Mouse (Mus musculus) forebrain, embryonic 13.5 days (tissue): ENCODE data around the gene Selenom. TPM values are rescaled to one million over a fixed set of nuclear protein-coding genes. Genes with fewer than 3 reads are reported as not detected.

Experiments used
- ATAC-seq: fragments of 200-750 bp; cut with Nextera tagmentation; 2 replicates; pipeline ENCODE4 v1.8.0; 2017
- H3K27ac ChIP-seq: fragments of 300-500 bp; sonication (generic); 2 replicates; pipeline ENCODE4 v1.5.1; 2015; ENCODE audit warnings: inconsistent platforms, mild to moderate bottlenecking, moderate library complexity
- H3K27me3 ChIP-seq: fragments of 300-500 bp; sonication (generic); 2 replicates; pipeline ENCODE4 v1.6.1; 2015; ENCODE audit warnings: mild to moderate bottlenecking, inconsistent platforms
- H3K36me3 ChIP-seq: fragments of 300-500 bp; sonication (generic); 2 replicates; pipeline ENCODE4 v1.6.1; 2015; ENCODE audit warnings: mild to moderate bottlenecking, inconsistent platforms; ENCODE audit not compliant: poor library complexity, severe bottlenecking
- H3K4me1 ChIP-seq: fragments of 300-500 bp; sonication (generic); 2 replicates; pipeline ENCODE4 v1.6.1; 2015; ENCODE audit warnings: inconsistent platforms
- H3K4me2 ChIP-seq: fragments of 300-500 bp; sonication (generic); 2 replicates; pipeline ENCODE4 v1.6.1; 2015; ENCODE audit warnings: inconsistent platforms, mild to moderate bottlenecking, moderate library complexity
- H3K4me3 ChIP-seq: fragments of 300-500 bp; sonication (generic); 2 replicates; pipeline ENCODE4 v1.5.1; 2015; ENCODE audit warnings: mild to moderate bottlenecking, inconsistent platforms
- H3K9ac ChIP-seq: fragments of 300-500 bp; sonication (generic); 2 replicates; pipeline ENCODE4 v1.6.1; 2015; ENCODE audit warnings: mild to moderate bottlenecking, inconsistent platforms
- H3K9me3 ChIP-seq: fragments of 300-500 bp; sonication (generic); replicated peaks from 2 replicates; pipeline ENCODE4 v1.6.1; 2016; ENCODE audit warnings: inconsistent platforms
- WGBS: fragments of 180-500 bp; shearing (Covaris S2); methylation state at CpG from one replicate; pipeline ENCODE4 v1.1.7; 2015; 5-methylcytosine and 5-hydroxymethylcytosine counted together
- polyA plus RNA-seq: library from polyadenylated mRNA; unstranded; fragments of >200 nt; fragmentation: Nextera tagmentation; extraction: Ambion mirVana; gene quantifications from 2 replicates; pipeline ENCODE4 v1.2.1, GENCODE M21; 2015

Gene Selenom
- polyA plus RNA-seq, 1 experiment from 2014 or later, result 30.3 TPM

DNA sequence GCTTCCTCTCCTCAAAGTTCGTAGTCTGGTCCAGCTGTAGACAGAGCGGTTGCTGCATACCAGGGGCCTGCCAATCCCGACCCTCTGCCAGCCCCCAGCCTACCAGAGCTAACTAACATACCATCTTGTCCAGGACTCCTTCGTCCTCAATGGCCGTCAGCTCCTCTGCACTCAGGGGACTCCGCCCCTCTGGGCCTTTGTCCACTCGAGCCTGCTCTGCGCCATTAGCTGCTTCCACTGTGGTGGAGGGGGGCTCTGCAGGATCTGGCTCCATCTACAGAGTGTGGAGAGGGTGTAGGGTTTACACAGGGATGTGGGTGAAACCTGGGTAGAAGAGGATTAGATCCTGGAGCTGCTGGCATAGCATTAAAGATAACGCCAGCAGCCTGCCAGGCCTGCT, 11.7 kb downstream of the Selenom start:
- WGBS, result 82% methylated on average over 9 of the region's 9 CpGs
- Histone ChIP-seq H3K4me3 (no peak overlapping the region), H3K27me3 (no peaks in the 10 kb centered on the region), H3K4me2 (no peak overlapping the region), H3K9me3 (no peaks in the 10 kb centered on the region), H3K27ac (no peak overlapping the region), H3K4me1 (no peaks in the 10 kb centered on the region), H3K36me3 (peaks cover 78% of the 10 kb centered on the region), H3K9ac (no peak overlapping the region)
- ATAC-seq, result no peak

- H3K36me3 ChIP-seq, result peaks cover 78% of the 10 kb centered on the region
- no peak overlapping the region for H3K27ac ChIP-seq
- 91% methylated on average over 24 of the region's 24 CpGs for WGBS
- no peaks in the 10 kb centered on the region for H3K4me1 ChIP-seq
- H3K4me3 ChIP-seq, result no peak overlapping the region
- no peaks in the 10 kb centered on the region for H3K9me3 ChIP-seq
- no peak for ATAC-seq
- no peaks in the 10 kb centered on the region for H3K27me3 ChIP-seq
- no peak overlapping the region for H3K4me2 ChIP-seq
- no peak overlapping the region for H3K9ac ChIP-seq
Observed at GRCm38 (mm10) chr11:3526979-3527738, 12.7 kb downstream of the Selenom start.

DNA sequence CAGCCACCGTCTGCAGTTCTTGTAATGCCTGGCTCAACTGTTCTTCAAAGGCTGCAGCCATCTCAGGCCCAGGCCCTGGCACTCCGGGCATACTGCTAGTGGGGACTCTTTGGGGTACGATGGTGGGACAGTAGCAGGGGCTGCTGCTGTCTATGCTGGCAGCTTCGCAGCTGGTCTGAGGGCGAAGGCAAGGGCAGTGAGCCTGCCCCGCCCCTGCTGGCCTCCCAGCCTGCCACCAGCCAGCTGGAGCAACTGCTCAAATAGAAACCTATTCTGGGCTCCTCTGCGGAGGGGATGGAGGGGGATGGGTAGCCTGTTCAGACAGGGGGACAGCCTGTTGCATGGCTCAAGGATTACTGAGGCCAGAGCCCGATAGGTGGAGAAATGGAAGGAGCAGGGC, 13.3 kb downstream of the Selenom start:
- Histone ChIP-seq H3K27me3 (no peaks in the 10 kb centered on the region), H3K4me3 (no peak overlapping the region), H3K27ac (no peak overlapping the region), H3K9me3 (no peaks in the 10 kb centered on the region), H3K9ac (no peak overlapping the region), H3K4me2 (no peak overlapping the region), H3K4me1 (no peaks in the 10 kb centered on the region), H3K36me3 (peaks cover 78% of the 10 kb centered on the region)
- WGBS, result 71% methylated on average over 8 of the region's 8 CpGs
- ATAC-seq, result no peak

DNA sequence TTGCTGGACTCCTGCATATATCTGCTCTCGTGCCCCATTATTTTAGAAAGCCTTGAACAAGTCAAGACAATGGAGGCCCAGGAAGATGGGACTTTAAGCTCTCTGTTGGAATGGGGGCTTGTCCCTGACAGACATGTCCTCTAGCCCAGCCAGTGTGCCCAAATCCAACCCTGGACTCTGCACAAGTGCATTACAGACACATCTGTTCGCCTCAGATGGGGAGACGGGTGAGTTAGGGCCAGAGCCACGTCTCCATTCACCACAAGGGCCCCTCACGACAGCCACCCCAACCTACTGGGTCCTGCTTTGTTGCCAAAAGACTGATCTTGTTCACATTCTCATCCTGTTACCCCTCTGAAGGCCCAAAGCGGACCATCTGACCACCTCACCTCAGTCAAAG, 13.7 kb downstream of the Selenom start:
- peaks cover 79% of the 10 kb centered on the region for H3K36me3 ChIP-seq
- H3K4me2 ChIP-seq, result no peak overlapping the region
- H3K27ac ChIP-seq, result no peak overlapping the region
- no peak for ATAC-seq
- H3K4me1 ChIP-seq, result no peaks in the 10 kb centered on the region
- H3K9me3 ChIP-seq, result no peaks in the 10 kb centered on the region
- no peak overlapping the region for H3K9ac ChIP-seq
- no peak overlapping the region for H3K4me3 ChIP-seq
- no peaks in the 10 kb centered on the region for H3K27me3 ChIP-seq
- WGBS, result 94% methylated on average over 6 of the region's 6 CpGs

GRCm38 (mm10) chr11:3529476-3530252, 15.2 kb downstream of the Selenom start:
- Histone ChIP-seq H3K27ac (no peak overlapping the region), H3K9me3 (no peaks in the 10 kb centered on the region), H3K27me3 (no peaks in the 10 kb centered on the region), H3K4me2 (no peak overlapping the region), H3K4me3 (no peak overlapping the region), H3K36me3 (peaks cover 76% of the 10 kb centered on the region), H3K9ac (no peak overlapping the region), H3K4me1 (peaks cover 1% of the 10 kb centered on the region; the same call in 1 of the 2 replicates)
- no peak for ATAC-seq
- 82% methylated on average over 20 of the region's 20 CpGs for WGBS

DNA sequence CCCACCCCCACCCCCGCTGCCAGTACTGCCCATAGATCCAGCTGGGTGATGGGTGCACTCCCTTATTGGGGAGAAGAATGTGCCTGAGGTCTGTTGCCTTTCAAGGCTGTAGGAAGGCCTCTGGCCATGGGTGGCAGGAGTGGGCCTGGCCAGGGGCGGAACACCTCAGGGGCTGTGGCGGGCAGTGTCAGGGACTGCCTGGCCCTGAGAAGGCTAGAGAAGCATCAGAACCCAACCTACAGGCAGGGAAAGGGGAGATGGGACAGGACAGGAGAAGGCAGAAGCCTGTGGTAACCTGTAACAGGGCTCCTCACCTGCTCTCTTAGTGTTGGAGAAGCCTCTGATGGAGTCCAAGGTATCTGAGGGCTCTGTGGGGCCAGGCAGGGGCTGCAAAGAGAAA, 16.2 kb downstream of the Selenom start:
- peaks cover 73% of the 10 kb centered on the region for H3K36me3 ChIP-seq
- no peak for ATAC-seq

GRCm38 (mm10) chr11:3531634-3532033, 17.1 kb downstream of the Selenom start:
- Histone ChIP-seq H3K9me3 (no peaks in the 10 kb centered on the region), H3K36me3 (peaks cover 66% of the 10 kb centered on the region), H3K4me3 (no peak overlapping the region), H3K4me1 (peaks cover 18% of the 10 kb centered on the region), H3K9ac (no peak overlapping the region), H3K4me2 (no peak overlapping the region), H3K27me3 (no peaks in the 10 kb centered on the region), H3K27ac (no peak overlapping the region)
- WGBS, result 79% methylated on average over 6 of the region's 6 CpGs
- ATAC-seq, result no peak

More for the DNA sequence above, 16.2 kb downstream of the Selenom start:
- Histone ChIP-seq H3K4me3 (no peak overlapping the region), H3K4me1 (peaks cover 10% of the 10 kb centered on the region), H3K9me3 (no peaks in the 10 kb centered on the region), H3K9ac (no peak overlapping the region), H3K4me2 (no peak overlapping the region), H3K27ac (no peak overlapping the region), H3K27me3 (no peaks in the 10 kb centered on the region)
- WGBS, result 93% methylated on average over 3 of the region's 3 CpGs

DNA sequence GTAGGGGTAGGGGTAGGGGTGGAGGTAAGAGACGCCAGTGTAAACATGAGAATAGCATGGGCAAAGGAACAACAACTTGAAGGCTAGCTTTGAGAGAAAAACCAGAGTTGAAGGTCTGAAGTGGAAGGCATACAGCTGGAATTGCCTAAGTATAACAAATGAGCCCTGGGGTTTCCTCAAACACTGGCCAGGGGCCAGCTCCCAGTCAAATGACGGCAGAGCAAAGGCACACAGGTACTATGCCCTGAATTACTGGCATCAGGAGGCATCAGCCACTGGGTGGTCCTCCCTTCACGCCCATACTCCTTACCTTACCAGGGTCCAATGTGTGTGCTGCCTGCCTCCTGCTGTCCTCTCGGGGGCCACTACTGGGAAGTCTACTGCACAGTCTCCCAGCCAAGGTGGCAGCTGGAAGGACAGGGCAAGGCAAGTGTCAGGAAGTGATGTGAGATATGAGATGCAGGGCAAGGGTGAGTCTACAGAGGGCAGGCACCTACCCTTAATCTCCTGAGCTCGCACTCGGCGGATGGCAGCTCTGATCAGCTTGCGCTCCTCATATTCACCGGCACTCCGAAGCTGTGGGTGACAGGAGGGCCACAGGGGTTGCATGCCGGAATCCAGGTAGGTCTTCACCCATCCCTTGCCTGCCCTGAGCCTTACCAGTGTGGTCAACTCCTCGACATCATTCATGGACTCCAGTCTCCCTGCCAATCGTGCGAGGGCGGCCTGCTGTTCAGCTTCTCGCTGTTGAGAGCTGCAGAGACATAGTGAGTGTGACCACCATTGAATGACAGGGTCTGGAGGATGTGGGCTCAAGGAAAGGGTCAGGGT, 17.8 kb downstream of the Selenom start:
- Histone ChIP-seq H3K4me2 (no peak overlapping the region), H3K4me3 (no peak overlapping the region), H3K4me1 (peaks cover 18% of the 10 kb centered on the region), H3K9me3 (no peaks in the 10 kb centered on the region), H3K36me3 (peaks cover 61% of the 10 kb centered on the region), H3K9ac (0 out of 2 replicates have a peak overlapping the region, but pooled peaks have one; percentile 41), H3K27ac (no peak overlapping the region), H3K27me3 (no peaks in the 10 kb centered on the region)
- WGBS, result 91% methylated on average over 16 of the region's 16 CpGs
- ATAC-seq, result no peak

DNA sequence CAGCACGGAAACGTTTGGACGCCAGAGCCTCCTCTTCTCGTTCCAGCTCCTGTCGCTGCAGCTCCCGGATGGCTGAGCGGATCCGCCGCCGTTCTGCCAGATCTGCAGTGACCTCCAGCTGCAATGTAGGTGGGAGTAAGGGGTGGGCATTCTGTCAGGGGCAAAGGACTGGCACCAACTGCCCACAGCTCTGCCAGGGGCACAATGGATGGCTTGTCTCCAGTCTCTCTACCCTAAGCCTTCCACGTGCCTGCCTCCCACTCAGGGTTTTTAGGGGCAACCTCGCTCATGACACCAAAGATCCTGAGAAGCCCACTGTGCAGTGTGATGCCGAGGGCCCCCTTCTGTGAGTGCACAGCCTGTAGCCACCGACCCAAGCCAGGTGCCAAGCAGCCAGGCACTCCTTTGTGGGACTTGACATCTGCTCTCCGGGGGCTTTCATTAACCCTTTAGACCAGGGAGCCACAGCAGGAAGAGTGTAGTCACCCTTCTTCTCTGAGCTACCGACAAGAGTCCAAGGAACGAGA, 19.0 kb downstream of the Selenom start:
- no peaks in the 10 kb centered on the region for H3K9me3 ChIP-seq
- H3K9ac ChIP-seq, result no peak overlapping the region
- whole genome bisulfite sequencing, result 90% methylated on average over 17 of the region's 17 CpGs
- H3K27ac ChIP-seq, result no peak overlapping the region
- H3K4me3 ChIP-seq, result no peak overlapping the region
- ATAC-seq, result no peak
- no peak overlapping the region for H3K4me2 ChIP-seq
- H3K36me3 ChIP-seq, result peaks cover 50% of the 10 kb centered on the region
- H3K27me3 ChIP-seq, result no peaks in the 10 kb centered on the region
- peaks cover 27% of the 10 kb centered on the region for H3K4me1 ChIP-seq

GRCm38 (mm10) chr11:3534956-3535355, 20.5 kb downstream of the Selenom start:
- peak overlapping the region; percentile 37; the same call in 1 of the 2 replicates for H3K9ac ChIP-seq
- peaks cover 35% of the 10 kb centered on the region for H3K4me1 ChIP-seq
- peak overlapping the region; percentile 87 for H3K4me2 ChIP-seq
- no peak overlapping the region for H3K27ac ChIP-seq
- H3K27me3 ChIP-seq, result no peaks in the 10 kb centered on the region
- ATAC-seq, result no peak; the same call in 1 of the 2 replicates
- no peaks in the 10 kb centered on the region for H3K9me3 ChIP-seq
- 4% methylated on average over 8 of the region's 8 CpGs for WGBS
- peaks cover 35% of the 10 kb centered on the region for H3K36me3 ChIP-seq
- peak overlapping the region; percentile 54; the same call in 1 of the 2 replicates for H3K4me3 ChIP-seq

- 1% methylated on average over 36 of the region's 36 CpGs for WGBS
- Histone ChIP-seq H3K4me2 (peak overlapping the region; percentile 87), H3K36me3 (peaks cover 30% of the 10 kb centered on the region), H3K27ac (peak overlapping the region; percentile 69), H3K9me3 (no peaks in the 10 kb centered on the region), H3K4me3 (peak overlapping the region; percentile 54), H3K4me1 (peaks cover 35% of the 10 kb centered on the region), H3K27me3 (no peaks in the 10 kb centered on the region), H3K9ac (peak overlapping the region; percentile 70)
- peak; percentile 87 for ATAC-seq
Observed at GRCm38 (mm10) chr11:3535406-3535986, 21.0 kb downstream of the Selenom start.
